Mouse (Mus musculus): ENCODE measurements around the gene Tcea2.

The Tcea2 gene

GRCm38 (mm10) chr2:181716991-181717390 lies 36.9 kb downstream of the Tcea2 start:
- peak; percentile 22 to 53 for DNase-seq

GRCm38 (mm10) chr2:181720061-181720460 lies 40.0 kb downstream of the Tcea2 start:
- peak; percentile 54 to 68 for DNase-seq

GRCm38 (mm10) chr2:181721200-181721599 lies 41.1 kb downstream of the Tcea2 start:
- peak; percentile 67 to 76 for DNase-seq

DNA sequence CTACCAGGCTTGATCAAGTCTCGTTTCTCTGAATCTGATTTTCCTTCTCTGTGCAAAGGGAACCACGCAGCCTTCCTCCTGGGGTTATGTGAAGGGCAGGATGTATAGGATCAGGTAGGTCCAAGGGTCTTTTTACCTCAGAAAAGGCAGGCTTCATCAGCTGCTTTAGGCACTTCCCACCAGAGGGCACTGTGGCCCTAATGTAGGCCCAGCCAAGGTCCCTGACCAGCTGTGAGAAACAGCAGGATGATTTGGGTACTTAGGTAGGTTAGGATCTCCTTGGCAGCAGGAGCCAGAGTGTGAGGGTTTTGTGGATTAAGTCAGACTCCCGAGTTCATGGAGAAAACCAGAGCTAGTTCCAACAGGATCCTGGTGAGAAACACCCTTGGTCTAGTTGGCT lies 42.1 kb downstream of the Tcea2 start:
- DNase-seq, result peak; percentile 57 to 70

DNA sequence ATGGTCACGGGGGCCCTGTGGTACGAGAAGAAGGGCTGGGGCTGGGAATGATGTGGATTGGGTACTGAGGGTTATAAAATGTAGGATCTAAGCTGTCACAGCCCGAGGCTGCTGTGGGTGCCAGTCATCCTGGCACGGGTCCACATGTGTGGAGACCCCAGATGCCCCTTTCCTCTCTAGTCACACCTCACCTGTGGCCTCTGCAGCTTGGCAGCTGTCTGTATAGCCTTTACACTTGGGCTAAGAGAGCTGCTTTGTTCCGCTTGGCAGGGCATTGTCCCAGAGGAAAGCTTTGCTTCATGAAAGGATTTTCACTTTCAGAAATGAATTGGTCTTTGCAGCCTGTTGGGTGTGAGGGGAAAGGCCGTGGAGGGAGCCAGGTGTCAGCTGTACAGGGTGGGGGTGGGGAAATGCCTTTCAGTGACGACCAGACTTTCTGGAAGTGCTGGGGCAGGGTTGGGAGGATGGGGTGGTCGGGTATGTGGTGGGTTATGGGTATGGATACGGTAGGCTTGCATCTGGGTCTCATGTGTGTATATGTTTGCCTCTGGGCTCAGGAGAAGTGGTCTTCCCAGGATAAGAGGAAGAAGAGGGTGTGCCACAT lies 47.7 kb downstream of the Tcea2 start:
- DNase-seq, result no peak

DNA sequence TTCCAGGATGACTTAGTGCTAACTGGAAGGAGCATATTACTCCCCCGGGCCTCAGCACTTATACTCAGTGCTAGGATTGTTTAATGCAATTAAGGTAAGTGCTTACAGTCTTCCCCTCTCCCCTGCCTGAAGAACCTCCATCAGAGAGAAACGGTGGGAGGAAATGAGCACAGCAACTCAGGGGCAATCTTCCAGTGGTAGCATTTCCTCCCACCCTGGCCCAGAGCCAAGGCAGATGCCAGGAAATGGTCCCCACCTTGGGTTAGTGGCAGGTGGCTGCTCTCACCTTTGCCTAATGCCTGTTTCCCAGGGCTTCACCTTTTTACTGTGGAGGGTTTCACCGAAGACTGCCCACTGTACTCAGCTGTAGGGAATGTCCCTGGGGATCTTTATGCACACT lies 49.9 kb downstream of the Tcea2 start:
- no peak for DNase-seq
